Mouse (Mus musculus): Measurements from ENCODE around the gene Dusp10. TPM values are rescaled to one million over a fixed set of nuclear protein-coding genes. Genes with fewer than 3 reads are reported as not detected.

The Dusp10 gene
- total RNA-seq, 1 experiment = 5.4 TPM

GRCm38 (mm10) chr1:184082661-184083060 lies 69.6 kb downstream of the Dusp10 start:
- Histone ChIP-seq H3K36me3 (ENCODE audit: control insufficient read depth, insufficient read depth, low read length, poor library complexity, severe bottlenecking) (no peaks in the 10 kb centered on the region), H3K4me3 (ENCODE audit: insufficient read depth in 1 of 2, low read depth in 1 of 2, low read length in 2 of 2, poor library complexity in 1 of 2, severe bottlenecking in 1 of 2) (no peak overlapping the region), H3K9ac (ENCODE audit: insufficient read depth, low read depth, low read length, poor library complexity, severe bottlenecking) (no peak overlapping the region), H3K27ac (ENCODE audit: insufficient read depth, low read depth, low read length, poor library complexity, severe bottlenecking) (no peak overlapping the region), H3K9me3 (ENCODE audit: control insufficient read depth, insufficient read depth, low read depth, low read length) (no peaks in the 10 kb centered on the region), H3K4me1 (ENCODE audit: control insufficient read depth in 2 of 2, insufficient read depth in 2 of 2, low read length in 2 of 2, poor library complexity in 1 of 2) (no peaks in the 10 kb centered on the region)
- TF ChIP-seq MAFK (IDR thresholded peaks at IDR 0.05; ENCODE audit: insufficient read depth, low read depth, low read length) = no peak
- TF ChIP-seq CHD2 (IDR thresholded peaks at IDR 0.05; ENCODE audit: low read depth, low read length) = no peak
- no peak for TF ChIP-seq ZC3H11A (IDR thresholded peaks at IDR 0.05; ENCODE audit: borderline replicate concordance, low read depth, low read length)
- TF ChIP-seq ZNF384 (IDR thresholded peaks at IDR 0.05; ENCODE audit: low read depth, low read length) = no peak
- TF ChIP-seq HCFC1 (IDR thresholded peaks at IDR 0.05; ENCODE audit: borderline replicate concordance, insufficient read depth, low read length) = no peak
- in situ Hi-C loops (cut with MboI; ENCODE audit: low sequenced_read_pairs in 2 of 2, unreplicated experiment in 2 of 2) = no loop called here
- DNase-seq (ENCODE audit: low read depth, low spot score) = no peak

DNA sequence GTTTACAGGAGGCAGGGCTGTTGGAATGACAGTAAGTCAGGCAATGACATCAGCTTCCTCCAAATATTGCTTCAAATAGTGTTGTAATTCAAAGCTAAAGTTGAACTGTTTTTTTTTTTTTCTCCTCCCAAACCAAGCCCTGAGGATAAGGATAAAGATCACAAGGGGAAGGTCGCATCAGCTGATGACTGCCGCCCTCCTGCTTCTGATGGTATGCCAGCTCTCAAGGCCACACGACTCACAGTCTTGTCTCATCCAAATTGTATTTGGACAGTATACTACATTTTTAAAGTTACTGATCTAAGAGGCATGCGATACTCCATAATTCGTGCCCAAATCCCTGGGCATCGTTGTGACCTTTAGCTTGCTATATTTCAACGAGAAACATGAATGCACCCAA lies 70.1 kb downstream of the Dusp10 start:
- no peak overlapping the region for H3K4me3 ChIP-seq (ENCODE audit: insufficient read depth in 1 of 2, low read depth in 1 of 2, low read length in 2 of 2, poor library complexity in 1 of 2, severe bottlenecking in 1 of 2)
- in situ Hi-C loops (cut with MboI; ENCODE audit: low sequenced_read_pairs in 2 of 2, unreplicated experiment in 2 of 2) = no loop called here
- H3K9me3 ChIP-seq (ENCODE audit: control insufficient read depth, insufficient read depth, low read depth, low read length) = no peaks in the 10 kb centered on the region
- no peak for DNase-seq (ENCODE audit: low read depth, low spot score)
- H3K4me1 ChIP-seq (ENCODE audit: control insufficient read depth in 2 of 2, insufficient read depth in 2 of 2, low read length in 2 of 2, poor library complexity in 1 of 2) = no peaks in the 10 kb centered on the region
- H3K9ac ChIP-seq (ENCODE audit: insufficient read depth, low read depth, low read length, poor library complexity, severe bottlenecking) = no peak overlapping the region
- H3K27ac ChIP-seq (ENCODE audit: insufficient read depth, low read depth, low read length, poor library complexity, severe bottlenecking) = no peak overlapping the region
- H3K36me3 ChIP-seq (ENCODE audit: control insufficient read depth, insufficient read depth, low read length, poor library complexity, severe bottlenecking) = no peaks in the 10 kb centered on the region
- no peak for TF ChIP-seq HCFC1 (IDR thresholded peaks at IDR 0.05; ENCODE audit: borderline replicate concordance, insufficient read depth, low read length)
- no peak for TF ChIP-seq ZC3H11A (IDR thresholded peaks at IDR 0.05; ENCODE audit: borderline replicate concordance, low read depth, low read length)
- TF ChIP-seq MAFK (IDR thresholded peaks at IDR 0.05; ENCODE audit: insufficient read depth, low read depth, low read length) = no peak
- TF ChIP-seq CHD2 (IDR thresholded peaks at IDR 0.05; ENCODE audit: low read depth, low read length) = no peak
- TF ChIP-seq ZNF384 (IDR thresholded peaks at IDR 0.05; ENCODE audit: low read depth, low read length) = no peak

DNA sequence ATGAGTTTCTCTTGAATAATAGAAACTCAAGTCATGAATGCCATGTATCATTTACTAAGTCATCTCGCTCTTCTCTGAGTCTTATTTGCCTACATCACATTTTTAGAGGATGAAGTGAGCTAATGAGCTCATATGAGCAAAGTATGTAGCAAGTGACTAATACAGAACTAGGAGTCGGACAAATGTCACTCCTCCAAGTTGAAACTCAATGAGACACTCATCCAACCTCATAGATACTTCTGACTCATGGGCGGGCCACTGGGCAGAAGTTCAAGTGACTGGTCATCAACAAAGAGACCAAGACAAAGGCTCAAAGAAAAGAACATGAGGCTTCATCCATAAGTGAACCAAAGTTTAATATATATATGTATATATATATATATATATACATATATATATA lies 71.9 kb downstream of the Dusp10 start:
- no peak for DNase-seq (ENCODE audit: low read depth, low spot score)

GRCm38 (mm10) chr1:184090515-184090914 lies 77.4 kb downstream of the Dusp10 start:
- no peaks in the 10 kb centered on the region for H3K4me1 ChIP-seq (ENCODE audit: control insufficient read depth in 2 of 2, insufficient read depth in 2 of 2, low read length in 2 of 2, poor library complexity in 1 of 2)
- H3K36me3 ChIP-seq (ENCODE audit: control insufficient read depth, insufficient read depth, low read length, poor library complexity, severe bottlenecking) = no peaks in the 10 kb centered on the region
- H3K4me3 ChIP-seq (ENCODE audit: insufficient read depth in 1 of 2, low read depth in 1 of 2, low read length in 2 of 2, poor library complexity in 1 of 2, severe bottlenecking in 1 of 2) = no peak overlapping the region
- H3K9me3 ChIP-seq (ENCODE audit: control insufficient read depth, insufficient read depth, low read depth, low read length) = no peaks in the 10 kb centered on the region
- in situ Hi-C loops (cut with MboI; ENCODE audit: low sequenced_read_pairs in 2 of 2, unreplicated experiment in 2 of 2) = no loop called here
- H3K27ac ChIP-seq (ENCODE audit: insufficient read depth, low read depth, low read length, poor library complexity, severe bottlenecking) = no peak overlapping the region
- no peak overlapping the region for H3K9ac ChIP-seq (ENCODE audit: insufficient read depth, low read depth, low read length, poor library complexity, severe bottlenecking)
- TF ChIP-seq HCFC1 (IDR thresholded peaks at IDR 0.05; ENCODE audit: borderline replicate concordance, insufficient read depth, low read length) (no peak), MAFK (IDR thresholded peaks at IDR 0.05; ENCODE audit: insufficient read depth, low read depth, low read length) (no peak), ZC3H11A (IDR thresholded peaks at IDR 0.05; ENCODE audit: borderline replicate concordance, low read depth, low read length) (no peak), CHD2 (IDR thresholded peaks at IDR 0.05; ENCODE audit: low read depth, low read length) (no peak), ZNF384 (IDR thresholded peaks at IDR 0.05; ENCODE audit: low read depth, low read length) (no peak)
- DNase-seq (ENCODE audit: low read depth, low spot score) = no peak

More for the DNA sequence above, 71.9 kb downstream of the Dusp10 start:
- Histone ChIP-seq H3K36me3 (ENCODE audit: control insufficient read depth, insufficient read depth, low read length, poor library complexity, severe bottlenecking) (no peaks in the 10 kb centered on the region), H3K27ac (ENCODE audit: insufficient read depth, low read depth, low read length, poor library complexity, severe bottlenecking) (no peak overlapping the region), H3K9me3 (ENCODE audit: control insufficient read depth, insufficient read depth, low read depth, low read length) (no peaks in the 10 kb centered on the region), H3K4me1 (ENCODE audit: control insufficient read depth in 2 of 2, insufficient read depth in 2 of 2, low read length in 2 of 2, poor library complexity in 1 of 2) (no peaks in the 10 kb centered on the region), H3K9ac (ENCODE audit: insufficient read depth, low read depth, low read length, poor library complexity, severe bottlenecking) (no peak overlapping the region), H3K4me3 (ENCODE audit: insufficient read depth in 1 of 2, low read depth in 1 of 2, low read length in 2 of 2, poor library complexity in 1 of 2, severe bottlenecking in 1 of 2) (no peak overlapping the region)
- in situ Hi-C loops (cut with MboI; ENCODE audit: low sequenced_read_pairs in 2 of 2, unreplicated experiment in 2 of 2) = no loop called here
- TF ChIP-seq ZC3H11A (IDR thresholded peaks at IDR 0.05; ENCODE audit: borderline replicate concordance, low read depth, low read length) (no peak), HCFC1 (IDR thresholded peaks at IDR 0.05; ENCODE audit: borderline replicate concordance, insufficient read depth, low read length) (no peak), MAFK (IDR thresholded peaks at IDR 0.05; ENCODE audit: insufficient read depth, low read depth, low read length) (no peak), ZNF384 (IDR thresholded peaks at IDR 0.05; ENCODE audit: low read depth, low read length) (no peak), CHD2 (IDR thresholded peaks at IDR 0.05; ENCODE audit: low read depth, low read length) (no peak)

DNA sequence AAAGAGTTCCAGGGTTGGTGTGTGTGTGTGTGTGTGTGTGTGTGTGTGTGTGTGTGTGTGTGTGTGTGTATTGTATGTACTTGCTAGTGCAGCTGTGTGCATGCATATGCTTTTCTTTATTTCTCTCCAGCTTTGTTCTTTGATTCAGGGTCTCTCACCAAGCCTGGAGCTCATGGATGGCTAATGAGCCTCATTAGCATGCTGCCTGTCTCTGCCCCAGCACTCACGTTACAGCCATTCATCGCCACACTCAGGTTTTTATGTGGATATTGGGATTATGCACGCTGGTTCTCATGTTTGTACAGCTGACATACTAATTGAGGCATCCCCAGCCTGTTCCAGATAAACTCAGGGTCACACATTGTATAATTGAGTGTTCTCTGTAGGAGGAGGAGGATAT lies 81.8 kb downstream of the Dusp10 start:
- Histone ChIP-seq H3K27ac (ENCODE audit: insufficient read depth, low read depth, low read length, poor library complexity, severe bottlenecking) (no peak overlapping the region), H3K4me3 (ENCODE audit: insufficient read depth in 1 of 2, low read depth in 1 of 2, low read length in 2 of 2, poor library complexity in 1 of 2, severe bottlenecking in 1 of 2) (no peak overlapping the region), H3K9ac (ENCODE audit: insufficient read depth, low read depth, low read length, poor library complexity, severe bottlenecking) (no peak overlapping the region), H3K9me3 (ENCODE audit: control insufficient read depth, insufficient read depth, low read depth, low read length) (no peaks in the 10 kb centered on the region), H3K36me3 (ENCODE audit: control insufficient read depth, insufficient read depth, low read length, poor library complexity, severe bottlenecking) (no peaks in the 10 kb centered on the region), H3K4me1 (ENCODE audit: control insufficient read depth in 2 of 2, insufficient read depth in 2 of 2, low read length in 2 of 2, poor library complexity in 1 of 2) (no peaks in the 10 kb centered on the region)
- TF ChIP-seq ZNF384 (IDR thresholded peaks at IDR 0.05; ENCODE audit: low read depth, low read length) (no peak), HCFC1 (IDR thresholded peaks at IDR 0.05; ENCODE audit: borderline replicate concordance, insufficient read depth, low read length) (no peak), ZC3H11A (IDR thresholded peaks at IDR 0.05; ENCODE audit: borderline replicate concordance, low read depth, low read length) (no peak), MAFK (IDR thresholded peaks at IDR 0.05; ENCODE audit: insufficient read depth, low read depth, low read length) (no peak), CHD2 (IDR thresholded peaks at IDR 0.05; ENCODE audit: low read depth, low read length) (no peak)
- in situ Hi-C loops (cut with MboI; ENCODE audit: low sequenced_read_pairs in 2 of 2, unreplicated experiment in 2 of 2) = no loop called here
- DNase-seq (ENCODE audit: low read depth, low spot score) = no peak
